Mouse (Mus musculus) regulatory T cell (primary cell): ENCODE measurements around the gene Rfx7.
"Not testable (repeated sequence)": the region's sequence is repeated elsewhere in the genome, so short reads cannot be mapped to it uniquely, and the experiment has no call there.

Source experiments
- in situ Hi-C: fragments of 300-600 bp; cut with MboI, MseI; formaldehyde crosslinking; loops from one replicate; pipeline ENCODE4 v1.15.1; 2025; ENCODE audit warnings: high pct_unique_total_duplicates

The Rfx7 gene

GRCm38 (mm10) chr9:72639843-72640621, 108.0 kb downstream of the Rfx7 start:
- in situ Hi-C loops, result no loop called here

GRCm38 (mm10) chr9:72640642-72641041, 108.6 kb downstream of the Rfx7 start:
- in situ Hi-C loops, result no loop called here

GRCm38 (mm10) chr9:72641093-72641680, 109.1 kb downstream of the Rfx7 start:
- in situ Hi-C loops, result no loop called here

GRCm38 (mm10) chr9:72642756-72643447, 110.9 kb downstream of the Rfx7 start:
- in situ Hi-C loops, result not testable (repeated sequence)

DNA sequence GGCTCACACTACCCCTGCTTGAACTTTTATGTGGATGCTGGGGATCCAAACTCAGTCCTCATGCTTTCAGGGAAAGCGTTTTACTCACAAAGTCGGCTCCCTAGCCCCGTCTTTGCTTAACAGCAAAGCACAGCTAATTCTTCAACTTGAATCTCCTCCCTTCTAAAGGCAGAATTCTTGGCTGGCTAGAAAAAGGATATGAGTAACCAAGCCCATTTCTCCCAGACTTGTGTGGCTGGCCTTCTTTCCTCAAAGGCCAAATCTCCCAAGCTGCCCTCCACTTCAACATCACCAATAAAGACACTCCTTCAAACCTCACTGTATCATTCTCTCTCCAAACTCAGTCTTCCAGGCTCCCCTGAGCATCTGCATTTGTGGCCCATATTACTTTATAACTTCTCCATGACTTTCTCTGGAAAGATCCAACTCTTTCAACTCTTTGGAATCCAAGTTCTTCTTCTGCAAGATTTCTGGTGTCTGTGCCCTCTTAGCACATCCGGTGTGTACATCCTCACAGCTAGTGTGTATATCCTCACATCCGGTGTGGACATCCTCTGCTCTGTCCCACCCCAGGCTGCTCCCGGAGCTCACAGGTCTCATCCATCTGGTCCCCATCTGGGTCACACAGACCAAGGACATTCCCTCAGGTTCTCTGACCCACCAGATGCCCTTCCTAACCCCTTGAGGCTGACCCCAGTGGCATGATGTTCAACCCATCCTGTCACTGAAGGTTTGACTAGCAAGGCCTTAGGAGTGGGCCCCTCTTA, 111.8 kb downstream of the Rfx7 start:
- in situ Hi-C loops, result no loop called here

- in situ Hi-C loops, result no loop called here
Measured at GRCm38 (mm10) chr9:72644418-72645110, 112.5 kb downstream of the Rfx7 start.

DNA sequence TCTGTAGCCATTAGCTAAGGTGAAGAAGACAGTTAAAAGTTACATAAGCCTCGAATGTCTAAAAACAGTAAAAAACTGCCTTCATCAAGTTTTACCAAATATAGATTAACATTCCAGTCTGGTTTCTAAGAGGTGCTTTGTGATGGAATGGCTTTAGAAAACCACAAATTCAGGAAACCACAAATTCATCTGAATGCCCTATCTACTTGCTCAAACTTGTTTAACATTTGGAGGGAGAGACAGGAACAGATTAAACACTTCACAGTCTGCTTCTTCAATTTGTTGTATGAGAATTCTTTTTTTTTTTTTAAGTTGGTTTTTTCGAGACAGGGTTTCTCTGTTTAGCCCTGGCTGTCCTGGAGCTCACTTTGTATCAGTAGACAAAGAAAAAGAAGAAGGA, 117.7 kb downstream of the Rfx7 start:
- in situ Hi-C loops, result no loop called here

- in situ Hi-C loops, result no loop called here
Measured at GRCm38 (mm10) chr9:72652961-72653360, 120.9 kb downstream of the Rfx7 start.

DNA sequence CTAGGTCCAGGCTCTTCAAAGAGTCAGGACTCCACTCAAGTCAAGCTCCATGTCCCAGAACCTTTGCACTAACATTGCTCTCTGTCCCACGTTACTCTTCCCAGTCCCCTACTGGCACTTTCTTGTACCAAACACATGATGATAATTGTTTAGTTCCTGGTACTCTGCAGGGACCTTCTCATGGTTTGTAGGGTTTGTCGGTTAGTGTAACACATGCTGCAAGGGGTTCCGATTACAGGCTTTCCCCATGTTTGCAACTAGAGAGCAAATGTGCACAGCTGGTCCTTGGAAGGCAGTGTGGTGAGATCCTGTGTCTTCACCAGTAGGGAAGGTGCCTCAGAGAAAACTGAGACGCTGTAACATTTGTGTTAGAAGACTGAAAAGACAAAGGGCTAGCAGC, 121.5 kb downstream of the Rfx7 start:
- in situ Hi-C loops, result no loop called here

DNA sequence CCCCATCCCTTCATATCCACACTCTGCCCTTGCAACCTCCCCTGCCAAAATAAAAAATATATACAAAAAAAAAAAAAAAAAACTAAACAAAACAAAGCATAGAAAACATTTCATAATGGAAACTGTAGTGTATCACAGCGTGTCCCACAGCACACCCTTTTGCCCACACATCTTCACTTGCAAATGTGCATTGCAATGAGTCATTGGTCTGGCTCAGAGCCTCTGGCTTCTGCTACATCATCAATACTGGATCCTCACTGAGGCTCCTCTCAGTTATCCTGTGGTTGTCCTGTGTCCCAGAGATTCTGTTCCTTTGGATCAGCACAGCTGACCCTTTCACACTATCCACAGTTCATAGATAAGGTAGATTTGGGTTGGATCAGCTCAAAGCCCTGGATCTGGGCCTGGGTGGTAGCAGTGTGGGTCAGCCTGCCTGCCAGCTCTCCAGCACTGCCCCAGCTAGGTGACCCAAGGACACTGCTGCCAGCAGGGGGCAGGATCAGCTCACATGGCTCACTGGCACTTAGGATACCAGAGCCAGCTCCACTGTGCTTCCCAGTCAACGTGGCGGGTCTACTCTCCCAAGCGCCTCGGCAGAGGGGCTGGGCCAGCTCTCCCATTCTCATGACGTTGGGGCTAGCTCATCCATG, 122.7 kb downstream of the Rfx7 start:
- in situ Hi-C loops, result no loop called here

DNA sequence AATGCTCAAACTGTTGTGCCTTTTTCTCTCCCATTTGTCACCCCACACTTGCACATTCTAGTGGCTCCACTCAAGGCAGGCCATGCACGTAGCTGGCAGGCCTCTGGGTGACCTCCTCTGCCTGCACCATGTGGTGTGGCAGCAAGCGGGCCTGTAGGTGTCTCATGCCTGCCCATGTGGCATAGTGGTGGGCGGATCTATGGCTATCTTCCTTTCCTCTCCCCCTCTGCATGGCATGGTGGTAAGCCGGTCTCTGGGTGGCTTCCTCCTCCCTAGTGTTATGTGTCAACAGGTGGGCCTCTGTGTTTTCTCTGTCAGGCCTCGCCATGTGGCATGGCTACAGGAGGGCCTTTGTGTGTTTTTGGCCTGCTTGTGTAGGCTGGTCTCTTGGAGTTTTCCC, 123.6 kb downstream of the Rfx7 start:
- in situ Hi-C loops, result no loop called here

- in situ Hi-C loops, result no loop called here
Measured at GRCm38 (mm10) chr9:72656491-72656890, 124.5 kb downstream of the Rfx7 start.

- in situ Hi-C loops, result no loop called here
Measured at GRCm38 (mm10) chr9:72656940-72657339, 124.9 kb downstream of the Rfx7 start.

- in situ Hi-C loops, result no loop called here
Measured at GRCm38 (mm10) chr9:72657694-72658093, 125.7 kb downstream of the Rfx7 start.

GRCm38 (mm10) chr9:72660139-72660538, 128.1 kb downstream of the Rfx7 start:
- in situ Hi-C loops, result no loop called here

- in situ Hi-C loops, result no loop called here
Measured at GRCm38 (mm10) chr9:72660911-72661310, 128.9 kb downstream of the Rfx7 start.

DNA sequence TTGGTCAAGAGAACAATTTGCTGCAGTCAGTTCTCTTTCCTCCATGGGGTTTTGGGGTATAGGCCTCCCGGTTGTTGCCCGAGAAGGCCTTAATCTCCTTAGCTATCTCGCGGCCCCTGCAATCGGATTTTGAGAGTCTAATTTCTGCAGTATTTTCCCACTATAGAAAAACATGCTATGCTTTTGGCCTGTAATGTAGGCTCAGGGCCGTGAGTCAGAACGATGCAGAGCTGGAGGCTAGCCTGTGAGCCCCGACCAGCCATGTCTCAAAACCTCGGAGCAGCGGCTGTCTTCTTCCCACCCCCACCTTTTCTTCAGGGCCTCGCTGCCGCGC, 129.5 kb downstream of the Rfx7 start:
- in situ Hi-C loops, result no loop called here

DNA sequence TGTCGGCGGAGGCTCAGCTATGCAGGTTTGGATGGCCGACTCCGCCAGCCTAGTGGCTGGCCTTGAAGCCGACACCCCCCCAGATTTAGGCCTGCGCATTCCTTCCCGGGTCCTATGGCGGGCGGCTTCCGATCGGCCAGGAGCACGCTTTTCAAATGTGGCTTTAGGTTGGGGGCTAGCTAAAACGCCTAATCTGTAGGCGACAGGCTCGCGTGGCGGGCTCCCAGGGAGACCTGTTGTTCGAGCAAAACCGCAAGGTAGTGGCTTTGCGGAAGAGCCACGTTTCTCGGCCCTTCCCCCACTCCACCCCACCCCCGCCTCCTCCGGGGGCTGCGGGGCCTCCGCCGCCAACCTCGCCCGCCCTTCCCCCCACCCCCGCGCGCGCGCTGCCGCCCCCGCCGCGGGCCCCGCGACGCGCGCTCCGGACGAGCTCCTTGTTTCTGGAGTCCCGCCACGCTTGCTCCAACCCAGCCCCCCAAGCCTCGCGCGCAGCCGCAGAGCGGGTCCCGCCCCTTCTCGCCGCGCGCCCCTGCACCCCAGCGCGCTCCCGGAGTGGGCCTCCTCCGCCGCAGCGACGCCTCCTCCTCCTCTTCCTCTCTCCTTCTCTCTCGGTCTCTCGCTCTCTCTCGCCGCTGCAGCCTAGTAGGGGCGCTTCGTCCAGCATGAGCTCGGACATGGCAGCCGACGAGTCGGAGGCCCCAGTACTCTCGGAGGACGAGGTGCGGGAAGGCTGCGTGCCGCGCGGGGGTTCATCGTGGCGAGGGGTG, 130.0 kb downstream of the Rfx7 start, which contains the start of gene Nedd4:
TSS of gene Nedd4 (plus strand) at position 452 of the 767 bp plus-strand sequence.
- in situ Hi-C loops, result no loop called here

- in situ Hi-C loops, result no loop called here
Measured at GRCm38 (mm10) chr9:72662691-72663533, 130.9 kb downstream of the Rfx7 start.
